Mouse (Mus musculus) frontal cortex, adult (tissue): ENCODE results near the gene Me1.

ENCODE experiments used
- ATAC-seq: cut with Nextera tagmentation; 2 replicates; pipeline ENCODE4 v1.9.2; 2017; ENCODE audit warnings: mild to moderate bottlenecking, moderate library complexity, mixed read lengths; ENCODE audit not compliant: low TSS enrichment

Gene Me1

DNA sequence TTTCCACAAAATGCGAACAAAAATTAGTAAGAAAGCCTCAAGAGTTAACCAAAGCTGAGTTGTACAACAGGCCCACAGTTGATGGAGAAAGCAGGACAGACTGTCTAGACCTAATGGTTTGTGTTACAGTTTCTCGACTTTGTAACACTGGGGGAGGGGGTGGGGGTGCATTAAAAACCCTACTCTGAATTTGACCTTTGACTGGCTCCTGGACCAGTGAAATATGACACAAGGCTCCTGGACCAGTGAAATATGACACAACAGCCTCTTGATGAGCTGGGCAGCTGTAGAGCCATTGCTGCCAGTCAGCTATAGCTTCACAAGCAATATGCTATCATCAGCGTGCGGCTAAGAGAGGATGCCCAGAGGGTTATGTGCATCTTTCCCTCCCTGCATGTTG is 37.4 kb downstream of the Me1 start:
- ATAC-seq, result no peak

DNA sequence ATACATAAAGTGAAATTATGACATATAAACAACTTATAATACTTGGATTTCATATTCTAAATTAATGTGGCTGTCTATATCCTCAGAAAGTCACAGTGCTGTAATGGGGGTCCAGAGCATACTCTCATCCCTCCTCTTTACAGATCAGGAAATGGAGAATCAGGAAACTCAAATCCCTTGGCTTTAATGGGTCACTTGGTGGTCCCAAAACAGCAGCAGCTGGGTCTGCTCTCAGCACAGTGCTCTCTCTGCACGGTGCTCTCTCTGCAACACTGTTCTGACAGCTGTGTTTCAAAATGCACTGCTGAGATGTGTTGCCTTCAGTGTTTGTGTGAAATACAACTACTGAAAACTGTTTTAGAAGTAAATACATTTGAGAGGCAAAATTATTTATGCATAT is 43.6 kb downstream of the Me1 start:
- ATAC-seq, result no peak

DNA sequence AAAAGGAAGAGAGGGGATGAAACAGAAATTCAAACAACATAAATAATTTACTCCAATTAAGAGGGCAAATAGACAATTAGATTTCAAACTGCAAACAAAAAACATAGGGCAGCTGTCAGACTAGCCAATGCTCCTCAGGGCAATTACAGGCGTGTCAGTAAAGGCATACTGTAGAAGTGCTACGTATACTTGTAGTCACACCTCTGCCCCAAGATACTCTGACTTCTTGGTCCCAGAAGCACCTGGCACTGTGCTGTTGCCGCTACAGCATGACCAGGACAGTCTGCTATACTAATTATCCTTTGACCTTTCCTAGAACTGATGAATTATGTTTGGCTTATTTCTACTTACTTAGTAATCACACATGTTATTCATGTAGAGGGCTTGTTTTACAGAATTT is 44.5 kb downstream of the Me1 start:
- ATAC-seq, result no peak

DNA sequence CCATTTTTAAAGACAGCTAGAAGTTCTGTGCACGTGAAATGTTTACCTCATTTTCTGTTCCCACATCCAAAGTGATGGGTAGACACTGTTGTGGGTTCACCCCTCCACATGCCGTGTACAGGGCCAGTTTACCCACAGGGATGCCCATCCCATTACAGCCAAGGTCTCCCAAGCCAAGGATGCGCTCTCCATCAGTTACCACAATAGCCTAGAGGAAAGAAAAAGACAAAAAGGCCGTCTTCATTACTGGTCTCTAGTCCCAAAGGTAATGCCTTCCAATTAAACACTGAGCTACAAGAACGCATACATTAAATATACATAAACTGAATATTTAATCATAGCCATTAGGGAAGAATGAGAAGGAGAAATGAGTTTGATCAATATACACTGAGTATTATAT is 44.9 kb downstream of the Me1 start:
- ATAC-seq, result no peak

DNA sequence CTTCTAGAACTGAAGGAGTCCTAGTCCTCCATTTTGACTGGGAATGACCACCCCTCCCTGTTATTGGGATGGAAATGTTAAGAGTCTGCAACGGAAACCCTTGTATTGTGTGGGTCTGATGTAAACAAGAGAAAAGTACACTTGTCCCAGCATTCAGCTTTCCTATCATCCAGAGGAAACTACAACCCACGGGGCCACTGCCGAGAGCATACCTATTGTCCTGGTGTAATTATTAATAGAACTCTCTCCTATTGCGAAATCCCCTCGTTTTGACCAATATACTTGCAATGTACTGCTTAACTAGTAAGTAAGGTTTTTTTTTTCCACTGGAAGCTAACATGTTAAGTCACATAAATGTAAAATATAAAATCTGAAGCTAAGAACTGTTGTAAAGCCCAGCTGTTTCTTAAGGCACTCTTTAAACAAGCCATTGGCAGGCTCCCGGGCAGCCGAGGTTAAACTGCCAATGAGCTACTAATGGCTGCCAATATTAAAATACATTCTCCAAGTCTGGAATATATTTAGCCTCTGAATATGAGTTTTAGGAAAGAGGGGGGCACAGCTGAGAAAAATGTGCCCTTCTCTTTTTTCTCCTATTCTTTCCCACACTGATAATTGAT is 47.7 kb downstream of the Me1 start:
- no peak for ATAC-seq

DNA sequence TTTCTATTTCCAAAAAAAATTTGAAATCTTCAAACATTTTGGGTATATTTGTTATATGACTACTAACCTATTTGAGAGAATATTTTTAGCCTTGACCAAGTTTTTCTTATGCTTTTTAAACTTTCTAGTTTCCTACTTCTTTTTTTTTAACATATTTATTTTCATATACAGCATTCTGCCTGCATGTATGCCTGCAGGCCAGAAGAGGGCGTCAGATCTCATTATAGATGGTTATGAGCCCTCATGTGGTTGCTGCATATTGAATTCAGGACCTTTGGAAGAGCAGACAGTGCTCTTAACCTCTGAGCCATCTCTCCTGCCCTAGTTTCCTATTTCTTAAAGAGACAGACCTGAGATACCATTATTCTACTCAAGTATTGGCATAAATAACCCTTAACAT is 48.9 kb downstream of the Me1 start:
- no peak for ATAC-seq

DNA sequence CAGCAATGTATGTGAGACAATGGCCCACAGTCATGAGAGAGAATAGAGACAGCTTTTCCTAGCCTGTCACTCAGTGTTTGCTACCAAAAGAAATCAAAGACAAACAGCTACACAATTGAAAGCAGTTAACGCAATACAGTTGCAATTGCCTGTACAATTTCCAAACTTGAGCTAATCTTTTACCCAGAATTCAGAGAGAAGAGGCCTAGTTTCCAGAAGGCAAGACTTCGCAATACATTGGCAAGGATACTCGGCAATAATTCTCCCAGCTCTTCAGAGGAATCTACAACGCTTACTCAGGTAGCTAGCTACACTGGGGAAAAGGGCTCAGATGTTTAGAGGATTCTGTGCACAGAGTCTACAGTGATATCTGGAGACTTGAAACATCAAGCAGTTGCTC is 52.3 kb downstream of the Me1 start:
- ATAC-seq, result no peak

DNA sequence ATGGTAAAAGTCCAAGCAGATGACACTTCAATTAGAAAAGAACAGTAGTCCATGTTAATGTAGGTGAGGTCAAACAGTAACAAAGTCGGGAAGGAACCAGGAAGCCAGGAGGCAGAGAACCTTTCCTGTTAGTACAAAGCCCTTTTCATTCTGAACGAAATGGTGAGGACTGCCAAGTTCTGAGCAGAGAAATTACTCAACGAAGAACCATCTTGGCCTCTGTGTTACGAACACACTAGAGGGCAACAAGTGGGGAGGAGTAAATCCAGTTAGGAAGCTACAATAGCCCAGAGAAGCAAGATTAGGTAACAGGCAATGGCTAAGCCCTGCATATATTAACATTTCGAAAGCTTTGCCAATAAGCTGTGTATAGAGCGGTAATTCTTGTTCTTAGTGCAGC is 57.0 kb downstream of the Me1 start:
- ATAC-seq, result peak; percentile 45; the same call in 1 of the 2 replicates

DNA sequence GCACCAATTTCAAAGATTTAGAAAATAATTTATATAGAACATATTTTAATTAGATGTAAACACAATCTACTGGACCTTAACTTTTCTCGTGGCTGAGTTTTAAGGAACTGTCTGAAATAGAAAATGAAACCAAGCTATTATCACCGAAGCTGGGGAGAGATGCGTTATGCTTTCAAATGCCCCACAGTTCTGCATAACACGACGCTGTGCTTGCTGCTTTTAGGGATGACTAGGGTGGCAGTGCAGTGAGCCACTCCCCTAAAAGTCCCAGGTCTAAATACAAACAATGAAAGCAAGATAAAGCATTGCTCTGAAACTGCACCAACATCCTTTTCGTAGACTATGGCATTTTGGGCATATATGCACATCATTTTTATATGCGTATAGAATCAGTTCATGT is 64.6 kb downstream of the Me1 start:
- no peak for ATAC-seq

DNA sequence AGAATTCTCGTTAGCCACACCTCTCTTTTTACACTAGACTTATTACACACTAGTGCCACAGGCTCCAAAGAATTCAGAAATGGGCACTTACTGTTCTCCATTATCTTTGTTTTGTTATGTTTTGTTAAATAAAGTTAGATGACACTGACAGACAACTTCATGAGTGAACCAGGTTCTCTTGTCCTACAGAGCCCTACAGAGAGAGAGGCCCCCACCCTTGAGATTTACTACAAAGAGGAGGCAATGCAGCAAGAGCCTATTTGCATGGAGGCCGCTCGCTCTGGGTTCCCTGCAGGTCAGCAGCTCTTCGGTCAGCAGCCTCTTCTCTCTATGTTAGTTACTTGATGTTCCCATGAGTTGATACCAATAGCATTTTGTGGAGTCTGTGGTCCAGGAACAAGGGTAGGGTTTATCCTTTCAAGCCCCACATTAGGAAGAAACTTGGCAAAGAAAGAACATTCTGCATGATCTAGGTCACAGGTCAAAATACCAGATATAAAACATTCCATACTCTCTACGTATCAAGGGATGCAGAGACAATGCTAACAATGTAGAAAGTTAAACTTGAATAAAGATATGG is 65.3 kb downstream of the Me1 start:
- ATAC-seq, result no peak

DNA sequence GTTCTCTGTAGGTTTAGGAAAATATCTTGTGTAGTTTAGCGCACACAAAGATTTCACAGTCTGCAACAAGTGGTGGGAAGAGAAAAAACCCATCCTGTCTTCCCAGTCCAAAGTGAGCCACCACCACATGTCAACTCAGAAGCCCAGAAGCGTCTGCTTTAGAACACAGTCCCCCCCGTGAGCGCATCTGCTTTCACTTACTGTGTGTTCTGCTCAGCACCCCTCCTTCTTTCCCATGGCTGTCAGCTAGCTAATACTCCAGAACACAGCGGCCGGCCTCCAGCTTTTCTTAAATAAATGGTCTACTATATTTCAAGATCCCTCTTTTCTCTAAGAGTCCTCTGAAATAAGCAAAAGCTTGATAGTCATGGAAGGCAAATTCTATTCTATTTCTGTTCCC is 66.4 kb downstream of the Me1 start:
- no peak for ATAC-seq

DNA sequence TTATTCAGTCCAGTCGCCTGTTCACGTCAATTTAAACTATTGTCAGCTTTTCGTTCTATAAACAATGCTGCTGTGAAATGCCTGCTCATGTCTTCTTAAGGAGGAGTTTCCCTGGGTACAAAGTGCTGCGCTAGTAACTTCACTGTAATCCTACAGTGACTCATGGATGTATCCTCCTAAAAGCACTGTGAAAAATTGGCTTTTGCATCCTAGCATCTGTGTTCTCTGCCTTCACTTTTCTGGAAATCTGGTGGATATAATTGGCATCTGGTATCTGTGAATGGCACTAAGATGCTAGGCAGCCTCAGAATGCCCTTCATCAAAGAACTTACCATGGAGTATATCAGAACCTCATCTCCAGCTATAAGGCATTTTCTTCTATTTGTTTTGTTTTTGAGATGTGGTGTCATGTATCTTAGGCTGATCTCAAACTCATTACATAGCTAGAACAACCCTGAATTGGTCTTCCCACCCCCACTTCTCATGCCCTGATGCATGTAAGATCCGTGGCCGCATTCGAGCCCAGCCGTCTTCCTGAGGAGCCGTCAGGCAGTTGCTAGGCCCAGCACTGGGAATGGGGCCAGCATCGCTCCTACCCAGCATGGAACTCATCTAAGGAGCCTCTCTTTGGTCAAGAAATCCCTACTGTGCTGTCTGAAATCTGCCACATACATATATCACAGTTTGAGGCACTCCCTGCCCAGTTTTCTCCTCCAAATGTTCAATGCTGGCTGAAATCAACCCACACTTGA is 67.8 kb downstream of the Me1 start:
- ATAC-seq, result peak; percentile 69

DNA sequence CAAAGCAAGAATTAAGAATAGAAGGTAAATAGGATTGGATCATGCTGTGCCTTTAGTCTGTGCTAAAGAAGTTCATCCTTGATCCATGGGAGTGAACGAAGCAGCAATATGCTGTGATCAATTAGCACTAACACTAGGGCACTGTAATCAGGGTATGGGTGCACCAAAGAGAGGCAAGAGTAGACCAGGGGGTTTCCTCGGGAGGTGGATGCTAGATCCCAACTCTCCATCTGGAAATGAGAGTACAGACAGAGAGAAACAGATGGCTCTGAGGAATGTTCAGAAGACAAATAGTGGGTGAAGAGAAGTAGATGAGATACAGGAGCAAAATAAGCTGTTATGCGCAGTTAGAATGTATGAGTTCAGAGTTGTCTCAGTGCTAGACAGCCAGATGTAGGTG is 68.8 kb downstream of the Me1 start:
- peak; percentile 35 for ATAC-seq

DNA sequence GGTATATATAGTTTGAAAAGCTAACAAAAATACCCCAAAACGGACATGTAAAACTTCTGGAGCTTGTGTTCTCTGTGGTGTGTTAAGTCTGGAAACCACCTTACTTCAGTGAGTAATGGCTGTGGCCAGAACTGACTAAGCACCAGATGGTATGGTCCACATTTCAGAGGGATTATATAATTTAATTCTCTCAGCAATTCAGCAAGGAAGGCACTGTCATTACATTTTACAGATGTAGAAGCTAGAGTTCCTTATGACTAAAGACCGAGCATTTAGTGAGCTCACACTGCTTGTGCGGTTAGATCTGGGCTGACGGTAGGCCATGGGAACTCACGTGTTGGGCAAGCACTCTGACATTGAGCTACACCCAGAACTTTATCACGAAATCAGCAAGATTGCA is 71.0 kb downstream of the Me1 start:
- ATAC-seq, result peak; percentile 60

DNA sequence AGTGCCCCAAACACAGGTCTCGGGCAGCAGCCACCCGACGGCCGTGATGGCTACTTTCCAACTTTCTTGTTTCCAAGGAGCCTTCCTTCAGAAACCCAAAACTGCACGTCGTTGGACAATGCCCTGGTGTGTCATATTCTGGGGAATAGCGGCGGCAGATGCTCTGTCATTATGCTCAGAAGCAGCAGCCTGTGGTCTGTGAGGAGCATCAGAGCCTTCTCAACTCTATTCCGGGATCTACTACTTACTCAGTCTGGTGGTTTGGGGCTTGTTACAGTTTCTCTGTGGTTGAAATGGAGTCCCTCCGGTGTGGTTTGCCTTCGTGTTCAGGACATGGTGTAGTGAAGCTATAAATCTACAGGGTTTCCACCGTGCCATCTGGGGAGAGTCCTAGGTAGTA is 71.7 kb downstream of the Me1 start:
- no peak for ATAC-seq

DNA sequence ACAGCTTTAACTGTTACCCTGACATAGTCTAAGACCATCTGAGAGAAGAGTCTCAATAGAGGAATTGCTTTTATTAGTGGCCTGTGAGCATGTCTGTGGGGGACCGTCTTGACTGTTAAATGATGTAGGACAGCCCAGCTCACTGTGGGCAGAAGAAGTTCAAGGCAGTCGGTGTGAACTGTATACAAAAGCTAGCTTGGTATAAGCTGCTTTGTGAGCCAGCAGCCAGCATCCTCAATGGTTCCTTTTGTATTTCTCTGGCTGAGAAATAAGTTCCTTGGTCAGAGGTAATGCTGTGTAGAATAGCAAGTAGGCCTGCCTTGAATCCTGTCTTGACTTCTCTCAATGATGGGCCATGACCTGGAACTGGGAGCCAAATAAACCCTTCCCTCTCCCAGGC is 73.7 kb downstream of the Me1 start:
- ATAC-seq, result no peak

DNA sequence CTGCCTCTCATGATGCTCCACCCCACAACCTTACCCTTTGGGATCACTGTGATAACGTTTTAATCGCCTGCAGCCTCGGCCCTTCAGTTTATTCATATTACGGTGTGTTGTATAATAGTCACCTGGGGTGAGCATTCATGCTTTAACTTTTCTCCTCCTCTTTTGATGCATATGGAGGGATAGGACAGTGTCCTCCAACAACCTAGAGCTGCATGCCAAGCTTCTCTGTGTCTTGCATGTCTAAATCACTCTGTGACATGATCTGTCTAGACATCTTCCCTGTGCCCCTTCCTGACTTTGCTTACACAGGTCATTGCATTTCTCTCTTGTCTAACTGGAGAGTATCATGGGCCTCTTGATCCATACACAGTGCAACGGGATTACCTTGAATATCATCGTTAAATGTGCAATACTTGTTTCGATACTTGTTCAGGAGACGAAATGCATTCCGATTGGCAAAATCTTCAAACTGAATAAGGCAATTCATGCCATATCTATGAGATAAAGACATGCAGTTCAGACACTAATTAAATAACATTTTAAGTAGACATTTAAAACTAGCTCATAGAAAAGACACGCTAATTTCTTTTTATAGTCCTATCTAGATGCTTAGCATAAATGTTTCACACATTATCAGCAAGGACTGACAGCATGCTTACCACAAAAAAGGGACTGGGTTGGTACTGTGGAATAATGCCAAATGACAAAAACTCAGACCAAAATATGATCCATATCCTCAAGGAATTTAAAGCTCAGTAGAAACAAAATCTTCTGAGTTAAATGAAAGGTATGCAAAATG is 76.2 kb downstream of the Me1 start:
- ATAC-seq, result no peak

DNA sequence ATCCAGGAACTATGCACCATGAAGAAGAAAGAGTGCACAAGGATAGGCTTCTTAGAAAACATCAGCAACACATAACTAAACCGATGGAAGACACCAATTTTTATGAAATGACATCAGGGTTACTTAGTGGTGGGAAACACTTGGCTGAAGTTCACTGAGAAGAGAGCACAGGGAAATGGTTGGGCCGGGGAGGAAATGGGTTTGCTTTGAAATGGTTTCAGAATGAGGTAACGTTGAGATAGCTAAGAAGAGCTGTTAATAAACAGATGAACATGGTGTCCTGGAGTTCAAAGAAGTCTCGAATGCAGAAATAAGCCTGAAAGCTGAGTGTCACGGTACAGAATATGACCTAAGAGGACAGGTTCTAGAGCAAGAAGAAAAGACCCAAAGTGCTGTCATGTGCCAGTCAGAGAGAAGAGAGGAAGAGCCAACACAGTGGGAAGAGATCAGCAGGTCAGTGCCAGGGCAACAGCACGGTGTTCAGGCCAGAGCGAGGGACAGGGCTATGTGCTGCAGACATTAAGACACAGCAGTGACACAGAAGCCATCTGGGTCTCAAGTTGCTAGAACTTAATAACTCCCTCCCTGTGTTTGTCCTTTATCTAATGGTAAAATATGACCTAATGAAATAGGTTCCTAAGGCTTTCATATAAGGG is 77.8 kb downstream of the Me1 start:
- no peak for ATAC-seq

DNA sequence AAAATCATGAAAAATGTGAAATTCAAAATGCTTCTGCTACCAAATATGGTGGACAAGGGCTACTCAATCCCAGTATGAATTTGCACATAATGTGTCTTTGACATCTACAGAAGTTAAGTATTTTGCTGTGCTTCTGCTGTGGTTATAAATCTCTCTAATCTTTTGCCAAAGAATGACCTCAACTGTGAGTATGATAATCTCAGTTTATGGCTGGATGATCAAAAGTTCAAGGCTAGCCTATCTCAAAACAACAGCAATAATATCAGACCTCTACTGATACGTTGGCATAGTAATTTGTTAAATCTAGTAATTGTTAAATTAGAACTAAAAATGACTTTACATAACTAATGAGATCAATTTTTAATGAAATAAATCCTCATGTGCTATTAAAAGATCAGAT is 80.0 kb downstream of the Me1 start:
- ATAC-seq, result no peak

DNA sequence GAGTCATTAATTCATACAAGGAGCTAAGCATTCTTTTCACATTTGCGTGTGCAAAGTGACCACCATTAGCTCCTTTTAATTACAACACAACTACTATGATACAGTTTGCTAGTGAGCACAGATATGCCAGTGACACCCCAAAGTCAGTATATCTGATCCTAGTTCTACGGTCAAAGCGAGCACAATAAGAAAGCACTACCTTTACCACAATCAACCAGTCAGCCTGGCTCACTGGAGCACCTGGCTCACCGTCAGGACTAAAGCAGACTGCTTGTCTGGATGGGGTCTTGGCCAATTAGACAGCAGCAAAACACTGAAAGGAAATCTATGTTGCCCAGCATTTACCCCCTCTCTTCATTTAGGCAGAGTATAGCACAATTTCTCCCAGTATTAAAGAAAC is 83.7 kb downstream of the Me1 start:
- no peak for ATAC-seq

DNA sequence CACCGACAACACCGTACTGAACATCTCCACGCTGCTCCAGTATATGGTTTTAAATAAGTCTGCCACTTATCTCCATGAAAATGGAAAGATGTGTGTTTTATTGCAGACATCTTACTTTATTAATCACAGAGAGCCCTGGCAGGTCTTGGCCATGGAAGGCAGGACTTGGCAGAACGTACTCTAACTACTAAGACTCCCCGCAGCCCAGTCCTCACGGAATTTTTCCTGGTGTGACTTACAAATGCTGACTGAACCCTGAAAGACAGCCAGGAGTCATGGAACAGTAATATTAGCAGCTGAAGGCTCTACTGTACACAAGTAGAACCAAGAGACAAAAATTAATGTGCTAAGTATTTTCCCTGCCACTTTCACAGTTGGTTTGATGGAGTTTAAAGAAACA is 90.0 kb downstream of the Me1 start:
- no peak for ATAC-seq

DNA sequence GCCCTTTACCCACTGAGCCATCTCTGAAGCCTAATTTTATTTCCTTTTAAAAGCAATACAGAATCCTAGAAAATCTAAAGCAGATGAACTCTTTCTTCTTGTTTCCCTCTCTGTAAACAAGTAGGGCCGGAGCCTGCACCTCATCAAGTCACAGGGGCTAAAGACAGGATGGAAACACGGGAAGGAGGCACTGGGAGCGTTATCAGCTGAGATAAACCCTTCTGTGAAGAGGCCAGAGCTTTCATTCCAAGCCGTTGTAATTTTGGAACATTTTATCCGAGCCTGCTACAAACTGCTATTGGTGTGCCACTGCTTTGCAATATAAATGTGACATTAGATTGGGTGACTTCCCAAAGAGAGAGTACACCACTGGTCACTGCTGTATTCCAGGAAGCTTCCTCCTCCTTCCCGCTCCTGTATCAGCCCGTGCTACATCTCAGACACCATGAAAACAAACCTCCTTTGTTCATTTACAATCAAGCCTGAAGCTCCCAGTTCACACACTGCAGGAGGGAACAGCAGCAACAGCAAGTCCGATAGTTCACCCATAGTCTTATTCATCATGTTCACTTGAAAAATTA is 95.9 kb downstream of the Me1 start:
- ATAC-seq, result no peak
